Mouse (Mus musculus) limb, embryonic 15.5 days (tissue): Measurements from ENCODE around the gene Ephb1. TPM values are rescaled to one million over a fixed set of nuclear protein-coding genes. Genes with fewer than 3 reads are reported as not detected.

Experiments
- ATAC-seq: fragments of 200-750 bp; cut with Nextera tagmentation; 2 replicates; pipeline ENCODE4 v1.8.0; 2017; ENCODE audit warnings: low read depth, moderate TSS enrichment; ENCODE audit not compliant: insufficient number of reproducible peaks, low FRiP score, low TSS enrichment
- H3K27ac ChIP-seq: fragments of 300-500 bp; sonication (generic); 2 replicates; pipeline ENCODE4 v1.5.1; 2015; ENCODE audit warnings: moderate library complexity, mild to moderate bottlenecking, inconsistent platforms
- H3K27me3 ChIP-seq: fragments of 300-500 bp; sonication (generic); 2 replicates; pipeline ENCODE4 v1.6.1; 2015; ENCODE audit warnings: inconsistent platforms
- H3K36me3 ChIP-seq: fragments of 300-500 bp; sonication (generic); 2 replicates; pipeline ENCODE4 v1.6.1; 2015; ENCODE audit warnings: inconsistent platforms
- H3K4me1 ChIP-seq: fragments of 300-500 bp; sonication (generic); 2 replicates; pipeline ENCODE4 v1.6.1; 2015; ENCODE audit warnings: inconsistent platforms
- H3K4me2 ChIP-seq: fragments of 300-500 bp; sonication (generic); 2 replicates; pipeline ENCODE4 v1.6.1; 2015; ENCODE audit warnings: mild to moderate bottlenecking, inconsistent platforms
- H3K4me3 ChIP-seq: fragments of 300-500 bp; sonication (generic); 2 replicates; pipeline ENCODE4 v1.5.1; 2015; ENCODE audit warnings: mild to moderate bottlenecking, inconsistent platforms
- H3K9ac ChIP-seq: fragments of 300-500 bp; sonication (generic); 2 replicates; pipeline ENCODE4 v1.6.1; 2015; ENCODE audit warnings: inconsistent platforms
- H3K9me3 ChIP-seq: fragments of 300-500 bp; sonication (generic); 2 replicates; pipeline ENCODE4 v1.6.1; 2016; ENCODE audit warnings: inconsistent platforms
- WGBS: fragments of 180-500 bp; shearing (Covaris S2); methylation state at CpG from one replicate; pipeline ENCODE4 v1.1.7; 2015; 5-methylcytosine and 5-hydroxymethylcytosine counted together
- polyA plus RNA-seq: library from polyadenylated mRNA; unstranded; fragments of >200 nt; fragmentation: Nextera tagmentation; extraction: Ambion mirVana; gene quantifications from 2 replicates; pipeline ENCODE4 v1.2.1, GENCODE M21; 2015

The Ephb1 gene
- polyA plus RNA-seq, 1 experiment from 2014 or later: 2.5 TPM

GRCm38 (mm10) chr9:102216746-102217566 lies 137.5 kb downstream of the Ephb1 start:
- no peak overlapping the region for H3K27ac ChIP-seq
- no peak overlapping the region for H3K4me2 ChIP-seq
- H3K9ac ChIP-seq: no peak overlapping the region
- no peaks in the 10 kb centered on the region for H3K27me3 ChIP-seq
- no peak for ATAC-seq
- no peaks in the 10 kb centered on the region for H3K9me3 ChIP-seq
- H3K4me1 ChIP-seq: peaks cover 5% of the 10 kb centered on the region; the same call in 1 of the 2 replicates
- no peaks in the 10 kb centered on the region for H3K36me3 ChIP-seq
- no peak overlapping the region for H3K4me3 ChIP-seq
- 52% methylated on average over 7 of the region's 7 CpGs for WGBS

GRCm38 (mm10) chr9:102212036-102212383 lies 142.5 kb downstream of the Ephb1 start:
- H3K36me3 ChIP-seq: no peaks in the 10 kb centered on the region
- no peak overlapping the region for H3K9ac ChIP-seq
- no peaks in the 10 kb centered on the region for H3K27me3 ChIP-seq
- H3K4me2 ChIP-seq: no peak overlapping the region
- H3K4me3 ChIP-seq: no peak overlapping the region
- ATAC-seq: no peak
- 43% methylated on average over 1 of the region's 1 CpGs for WGBS
- H3K27ac ChIP-seq: no peak overlapping the region
- peaks cover 5% of the 10 kb centered on the region; the same call in 1 of the 2 replicates for H3K4me1 ChIP-seq
- no peaks in the 10 kb centered on the region for H3K9me3 ChIP-seq

- Histone ChIP-seq H3K9ac (no peak overlapping the region), H3K4me3 (no peak overlapping the region), H3K36me3 (no peaks in the 10 kb centered on the region), H3K27ac (no peak overlapping the region), H3K4me2 (no peak overlapping the region), H3K27me3 (no peaks in the 10 kb centered on the region), H3K9me3 (no peaks in the 10 kb centered on the region), H3K4me1 (peaks cover 1% of the 10 kb centered on the region; the same call in 1 of the 2 replicates)
- WGBS: 32% methylated on average over 10 of the region's 10 CpGs
- ATAC-seq: no peak
Measured at GRCm38 (mm10) chr9:102211296-102212035, 143.0 kb downstream of the Ephb1 start.

GRCm38 (mm10) chr9:102205518-102205917 lies 149.0 kb downstream of the Ephb1 start:
- 66% methylated on average over 3 of the region's 3 CpGs for WGBS

GRCm38 (mm10) chr9:102201867-102202266 lies 152.6 kb downstream of the Ephb1 start:
- Histone ChIP-seq H3K4me3 (no peak overlapping the region), H3K27me3 (no peaks in the 10 kb centered on the region), H3K27ac (no peak overlapping the region), H3K4me2 (no peak overlapping the region), H3K9me3 (no peaks in the 10 kb centered on the region), H3K4me1 (no peaks in the 10 kb centered on the region), H3K36me3 (no peaks in the 10 kb centered on the region), H3K9ac (no peak overlapping the region)
- WGBS: 82% methylated on average over 5 of the region's 5 CpGs
- ATAC-seq: no peak

More at GRCm38 (mm10) chr9:102205518-102205917, 149.0 kb downstream of the Ephb1 start:
- Histone ChIP-seq H3K4me3 (no peak overlapping the region), H3K9me3 (no peaks in the 10 kb centered on the region), H3K27ac (no peak overlapping the region), H3K27me3 (no peaks in the 10 kb centered on the region), H3K4me1 (no peaks in the 10 kb centered on the region), H3K9ac (no peak overlapping the region), H3K36me3 (no peaks in the 10 kb centered on the region), H3K4me2 (no peak overlapping the region)
- no peak for ATAC-seq

GRCm38 (mm10) chr9:102196856-102197255 lies 157.6 kb downstream of the Ephb1 start:
- Histone ChIP-seq H3K4me3 (no peak overlapping the region), H3K27ac (no peak overlapping the region), H3K4me1 (0 out of 2 replicates have a peak, but pooled peaks cover 7% of the 10 kb centered on the region), H3K4me2 (no peak overlapping the region), H3K27me3 (no peaks in the 10 kb centered on the region), H3K9ac (no peak overlapping the region), H3K36me3 (no peaks in the 10 kb centered on the region), H3K9me3 (no peaks in the 10 kb centered on the region)
- WGBS: 85% methylated on average over 6 of the region's 6 CpGs
- no peak for ATAC-seq

- Histone ChIP-seq H3K4me3 (no peak overlapping the region), H3K27ac (no peak overlapping the region), H3K4me1 (peaks cover 19% of the 10 kb centered on the region), H3K4me2 (no peak overlapping the region), H3K9ac (no peak overlapping the region), H3K9me3 (no peaks in the 10 kb centered on the region), H3K36me3 (no peaks in the 10 kb centered on the region), H3K27me3 (no peaks in the 10 kb centered on the region)
- WGBS: 71% methylated on average over 4 of the region's 4 CpGs
- no peak for ATAC-seq
Measured at GRCm38 (mm10) chr9:102194063-102194462, 160.4 kb downstream of the Ephb1 start.

- Histone ChIP-seq H3K27ac (no peak overlapping the region), H3K4me1 (peaks cover 21% of the 10 kb centered on the region)
Measured at GRCm38 (mm10) chr9:102192724-102193685, 161.5 kb downstream of the Ephb1 start.

GRCm38 (mm10) chr9:102190058-102190457 lies 164.4 kb downstream of the Ephb1 start:
- Histone ChIP-seq H3K27ac (no peak overlapping the region), H3K9me3 (no peaks in the 10 kb centered on the region), H3K4me1 (peaks cover 21% of the 10 kb centered on the region), H3K9ac (no peak overlapping the region), H3K4me2 (no peak overlapping the region), H3K36me3 (no peaks in the 10 kb centered on the region), H3K4me3 (no peak overlapping the region), H3K27me3 (no peaks in the 10 kb centered on the region)
- 63% methylated on average over 9 of the region's 9 CpGs for WGBS
- no peak for ATAC-seq

More at GRCm38 (mm10) chr9:102192724-102193685, 161.5 kb downstream of the Ephb1 start:
- Histone ChIP-seq H3K36me3 (no peaks in the 10 kb centered on the region), H3K9me3 (no peaks in the 10 kb centered on the region), H3K4me2 (no peak overlapping the region), H3K9ac (no peak overlapping the region), H3K27me3 (no peaks in the 10 kb centered on the region), H3K4me3 (no peak overlapping the region)
- 36% methylated on average over 13 of the region's 13 CpGs for WGBS
- no peak for ATAC-seq

GRCm38 (mm10) chr9:102189406-102189805 lies 165.1 kb downstream of the Ephb1 start:
- ATAC-seq: peak; percentile 46
- no peaks in the 10 kb centered on the region for H3K36me3 ChIP-seq
- H3K9ac ChIP-seq: no peak overlapping the region
- H3K4me3 ChIP-seq: no peak overlapping the region
- no peak overlapping the region for H3K27ac ChIP-seq
- H3K4me2 ChIP-seq: peak overlapping the region; percentile 31; the same call in 1 of the 2 replicates
- peaks cover 21% of the 10 kb centered on the region for H3K4me1 ChIP-seq
- H3K27me3 ChIP-seq: no peaks in the 10 kb centered on the region
- WGBS: 25% methylated on average over 11 of the region's 11 CpGs
- no peaks in the 10 kb centered on the region for H3K9me3 ChIP-seq

- ATAC-seq: no peak
- no peak overlapping the region for H3K4me2 ChIP-seq
- H3K27me3 ChIP-seq: no peaks in the 10 kb centered on the region
- H3K4me1 ChIP-seq: no peaks in the 10 kb centered on the region
- H3K9ac ChIP-seq: no peak overlapping the region
- H3K9me3 ChIP-seq: no peaks in the 10 kb centered on the region
- H3K36me3 ChIP-seq: no peaks in the 10 kb centered on the region
- 77% methylated on average over 22 of the region's 22 CpGs for WGBS
- peak overlapping the region; percentile 7; the same call in 1 of the 2 replicates for H3K27ac ChIP-seq
- no peak overlapping the region for H3K4me3 ChIP-seq
Measured at GRCm38 (mm10) chr9:102183663-102184274, 170.7 kb downstream of the Ephb1 start.
